Mouse (Mus musculus) neural tube, embryonic 13.5 days (tissue): ENCODE data around the gene Cdc25a. TPM values are rescaled to one million over a fixed set of nuclear protein-coding genes. Genes with fewer than 3 reads are reported as not detected.

Experiments
- ATAC-seq: fragments of 200-750 bp; cut with Nextera tagmentation; 2 replicates; pipeline ENCODE4 v1.8.0; 2017; ENCODE audit warnings: low read depth, mild to moderate bottlenecking, moderate TSS enrichment, moderate library complexity
- H3K27ac ChIP-seq: fragments of 300-500 bp; sonication (generic); replicated peaks from 2 replicates; pipeline ENCODE4 v1.5.1; 2015; ENCODE audit warnings: moderate library complexity, mild to moderate bottlenecking, inconsistent platforms
- H3K27me3 ChIP-seq: fragments of 300-500 bp; sonication (generic); 2 replicates; pipeline ENCODE4 v1.6.1; 2015; ENCODE audit warnings: mild to moderate bottlenecking, inconsistent platforms
- H3K36me3 ChIP-seq: fragments of 300-500 bp; sonication (generic); 2 replicates; pipeline ENCODE4 v1.6.1; 2015; ENCODE audit warnings: mild to moderate bottlenecking, inconsistent platforms
- H3K4me1 ChIP-seq: fragments of 300-500 bp; sonication (generic); replicated peaks from 2 replicates; pipeline ENCODE4 v1.6.1; 2015; ENCODE audit warnings: inconsistent platforms
- H3K4me2 ChIP-seq: fragments of 300-500 bp; sonication (generic); 2 replicates; pipeline ENCODE4 v1.6.1; 2015; ENCODE audit warnings: inconsistent platforms, mild to moderate bottlenecking, moderate library complexity
- H3K4me3 ChIP-seq: fragments of 300-500 bp; sonication (generic); 2 replicates; pipeline ENCODE4 v1.5.1; 2015; ENCODE audit warnings: mild to moderate bottlenecking, inconsistent platforms
- H3K9ac ChIP-seq: fragments of 300-500 bp; sonication (generic); 2 replicates; pipeline ENCODE4 v1.6.1; 2015; ENCODE audit warnings: moderate library complexity, mild to moderate bottlenecking, inconsistent platforms
- H3K9me3 ChIP-seq: fragments of 300-500 bp; sonication (generic); 2 replicates; pipeline ENCODE4 v1.6.1; 2016; ENCODE audit warnings: inconsistent platforms
- WGBS: fragments of 180-500 bp; shearing (Covaris S2); methylation state at CpG from one replicate; pipeline ENCODE4 v1.1.7; 2015; 5-methylcytosine and 5-hydroxymethylcytosine counted together
- polyA plus RNA-seq: library from polyadenylated mRNA; unstranded; fragments of >200 nt; fragmentation: Nextera tagmentation; extraction: Ambion mirVana; gene quantifications from 2 replicates; pipeline ENCODE4 v1.2.1, GENCODE M21; 2015

Cdc25a gene
- polyA plus RNA-seq, 1 experiment from 2014 or later: 16.0 TPM

- Histone ChIP-seq H3K4me2 (no peak overlapping the region), H3K9me3 (no peaks in the 10 kb centered on the region), H3K36me3 (no peaks in the 10 kb centered on the region), H3K4me3 (no peak overlapping the region), H3K4me1 (0 out of 2 replicates have a peak, but pooled peaks cover 4% of the 10 kb centered on the region), H3K27me3 (no peaks in the 10 kb centered on the region), H3K27ac (no peak overlapping the region), H3K9ac (no peak overlapping the region)
- WGBS: 80% methylated on average over 2 of the region's 2 CpGs
- ATAC-seq: no peak
These were observed 9.2 kb upstream of the Cdc25a start for GRCm38 (mm10) chr9:109866218-109866617.

- H3K36me3 ChIP-seq: no peaks in the 10 kb centered on the region
- 0 out of 2 replicates have a peak, but pooled peaks cover 2% of the 10 kb centered on the region for H3K4me1 ChIP-seq
- WGBS: 53% methylated on average over 6 of the region's 6 CpGs
- H3K27ac ChIP-seq: no peak overlapping the region
- no peak overlapping the region for H3K4me2 ChIP-seq
- no peaks in the 10 kb centered on the region for H3K27me3 ChIP-seq
- H3K4me3 ChIP-seq: no peak overlapping the region
- ATAC-seq: no peak
- no peak overlapping the region; the same call in 1 of the 2 replicates for H3K9ac ChIP-seq
- H3K9me3 ChIP-seq: no peaks in the 10 kb centered on the region
These were observed 4.3 kb upstream of the Cdc25a start for GRCm38 (mm10) chr9:109870983-109871572.

- Histone ChIP-seq H3K9me3 (no peaks in the 10 kb centered on the region), H3K4me3 (peak overlapping the region; percentile 94), H3K4me2 (peak overlapping the region; percentile 85), H3K36me3 (peaks cover 25% of the 10 kb centered on the region), H3K27ac (peak overlapping the region; percentile 83), H3K9ac (peak overlapping the region; percentile 93), H3K4me1 (peaks cover 20% of the 10 kb centered on the region), H3K27me3 (no peaks in the 10 kb centered on the region)
- peak; percentile 73 for ATAC-seq
- under 1% methylated on average over 62 of the region's 76 CpGs for WGBS
These were observed 569 bp downstream of the Cdc25a start for GRCm38 (mm10) chr9:109875695-109876601.

GRCm38 (mm10) chr9:109876756-109877155 lies 1.4 kb downstream of the Cdc25a start:
- Histone ChIP-seq H3K9me3 (no peaks in the 10 kb centered on the region), H3K4me3 (peak overlapping the region; percentile 94), H3K9ac (peak overlapping the region; percentile 93), H3K4me1 (peaks cover 20% of the 10 kb centered on the region), H3K27me3 (no peaks in the 10 kb centered on the region), H3K27ac (peak overlapping the region; percentile 83), H3K4me2 (peak overlapping the region; percentile 85), H3K36me3 (peaks cover 33% of the 10 kb centered on the region)
- WGBS: 9% methylated on average over 3 of the region's 3 CpGs
- ATAC-seq: no peak

- H3K27me3 ChIP-seq: no peaks in the 10 kb centered on the region
- peak overlapping the region; percentile 94 for H3K4me3 ChIP-seq
- no peak overlapping the region for H3K27ac ChIP-seq
- H3K9me3 ChIP-seq: no peaks in the 10 kb centered on the region
- 82% methylated on average over 5 of the region's 5 CpGs for WGBS
- H3K36me3 ChIP-seq: peaks cover 42% of the 10 kb centered on the region
- H3K4me1 ChIP-seq: peaks cover 20% of the 10 kb centered on the region
- ATAC-seq: no peak
- H3K4me2 ChIP-seq: peak overlapping the region; percentile 85
- H3K9ac ChIP-seq: peak overlapping the region; percentile 93; the same call in 1 of the 2 replicates
These were observed 2.3 kb downstream of the Cdc25a start for GRCm38 (mm10) chr9:109877666-109878065.

GRCm38 (mm10) chr9:109879305-109879704 lies 3.9 kb downstream of the Cdc25a start:
- Histone ChIP-seq H3K27ac (no peak overlapping the region), H3K9me3 (no peaks in the 10 kb centered on the region), H3K9ac (no peak overlapping the region), H3K4me3 (no peak overlapping the region), H3K27me3 (no peaks in the 10 kb centered on the region), H3K36me3 (peaks cover 58% of the 10 kb centered on the region), H3K4me1 (peaks cover 20% of the 10 kb centered on the region), H3K4me2 (no peak overlapping the region)
- 98% methylated on average over 1 of the region's 1 CpGs for WGBS
- ATAC-seq: no peak

GRCm38 (mm10) chr9:109886259-109886658 lies 10.9 kb downstream of the Cdc25a start:
- Histone ChIP-seq H3K4me3 (no peak overlapping the region), H3K36me3 (peaks cover 98% of the 10 kb centered on the region), H3K4me1 (no peaks in the 10 kb centered on the region), H3K27me3 (no peaks in the 10 kb centered on the region), H3K4me2 (no peak overlapping the region), H3K9me3 (no peaks in the 10 kb centered on the region), H3K9ac (no peak overlapping the region), H3K27ac (no peak overlapping the region)
- no peak for ATAC-seq
- 85% methylated on average over 4 of the region's 4 CpGs for WGBS

GRCm38 (mm10) chr9:109887321-109887720 lies 11.9 kb downstream of the Cdc25a start:
- H3K4me2 ChIP-seq: no peak overlapping the region
- no peaks in the 10 kb centered on the region for H3K27me3 ChIP-seq
- H3K27ac ChIP-seq: no peak overlapping the region
- no peak for ATAC-seq
- WGBS: 91% methylated on average over 5 of the region's 5 CpGs
- no peak overlapping the region for H3K9ac ChIP-seq
- H3K36me3 ChIP-seq: peaks cover 98% of the 10 kb centered on the region
- no peaks in the 10 kb centered on the region for H3K9me3 ChIP-seq
- H3K4me1 ChIP-seq: no peaks in the 10 kb centered on the region
- no peak overlapping the region for H3K4me3 ChIP-seq

GRCm38 (mm10) chr9:109891501-109891900 lies 16.1 kb downstream of the Cdc25a start:
- Histone ChIP-seq H3K4me3 (no peak overlapping the region), H3K4me1 (0 out of 2 replicates have a peak, but pooled peaks cover 6% of the 10 kb centered on the region), H3K36me3 (peaks cover 71% of the 10 kb centered on the region), H3K9me3 (no peaks in the 10 kb centered on the region), H3K27ac (no peak overlapping the region), H3K27me3 (no peaks in the 10 kb centered on the region), H3K9ac (no peak overlapping the region), H3K4me2 (no peak overlapping the region)
- ATAC-seq: no peak
- WGBS: 89% methylated on average over 8 of the region's 8 CpGs

GRCm38 (mm10) chr9:109892651-109893250 lies 17.4 kb downstream of the Cdc25a start:
- Histone ChIP-seq H3K9me3 (no peaks in the 10 kb centered on the region), H3K27ac (no peak overlapping the region), H3K4me2 (no peak overlapping the region), H3K36me3 (peaks cover 60% of the 10 kb centered on the region), H3K4me1 (0 out of 2 replicates have a peak, but pooled peaks cover 6% of the 10 kb centered on the region), H3K4me3 (no peak overlapping the region), H3K27me3 (no peaks in the 10 kb centered on the region), H3K9ac (no peak overlapping the region)
- 0 out of 2 replicates have a peak, but pooled peaks have one; percentile 33 for ATAC-seq
- WGBS: 68% methylated on average over 5 of the region's 5 CpGs

- no peak overlapping the region for H3K4me3 ChIP-seq
- peaks cover 42% of the 10 kb centered on the region for H3K36me3 ChIP-seq
- H3K9ac ChIP-seq: peak overlapping the region; percentile 47
- 31% methylated on average over 6 of the region's 6 CpGs for WGBS
- 0 out of 2 replicates have a peak, but pooled peaks cover 6% of the 10 kb centered on the region for H3K4me1 ChIP-seq
- H3K4me2 ChIP-seq: no peak overlapping the region
- no peaks in the 10 kb centered on the region for H3K9me3 ChIP-seq
- H3K27me3 ChIP-seq: no peaks in the 10 kb centered on the region
- H3K27ac ChIP-seq: peak overlapping the region; percentile 61
- peak; percentile 82 for ATAC-seq
These were observed 19.2 kb downstream of the Cdc25a start for GRCm38 (mm10) chr9:109894413-109895090.
